Mouse (Mus musculus) bone marrow macrophage, adult 2 months (primary cell): Measurements from ENCODE around the gene Tacr2.

Experiments used
- CTCF ChIP-seq: IDR thresholded peaks from 2 replicates; pipeline ENCODE4 v1.5.1; 2012; ENCODE audit warnings: low read depth, mild to moderate bottlenecking, low read length, moderate library complexity
- POLR2A ChIP-seq: IDR thresholded peaks from 2 replicates; pipeline ENCODE4 v1.6.1; 2012; ENCODE audit warnings: mild to moderate bottlenecking, low read depth, low read length, borderline replicate concordance

GRCm38 (mm10) chr10:62237205-62237604 lies 15.0 kb upstream of the Tacr2 start:
- TF ChIP-seq CTCF (no peak), POLR2A (no peak)
